Mouse (Mus musculus): ENCODE measurements around the gene Ppp1r37.
"Not testable (repeated sequence)": the region's sequence is repeated elsewhere in the genome, so short reads cannot be mapped to it uniquely, and the experiment has no call there.

Ppp1r37 gene

GRCm38 (mm10) chr7:19562643-19563410, at the start of gene Ppp1r37:
Gene Ppp1r37, minus strand, starts transcription at chr7:19563076.
- DNase-seq (ENCODE audit: low read depth, low spot score), result no peak

GRCm38 (mm10) chr7:19610969-19611368, 48.1 kb upstream of the Ppp1r37 start:
- no peak for DNase-seq (ENCODE audit: low read depth, low spot score)

- no peak for DNase-seq (ENCODE audit: low read depth, low spot score)
These were observed 46.9 kb upstream of the Ppp1r37 start for GRCm38 (mm10) chr7:19609641-19610332.

GRCm38 (mm10) chr7:19607291-19607690, 44.4 kb upstream of the Ppp1r37 start:
- DNase-seq (ENCODE audit: low read depth, low spot score), result no peak

GRCm38 (mm10) chr7:19604606-19605214, 41.8 kb upstream of the Ppp1r37 start:
- not testable (repeated sequence) for DNase-seq (ENCODE audit: low read depth, low spot score)

- peak; percentile 92 for DNase-seq (ENCODE audit: low read depth, low spot score)
These were observed 41.2 kb upstream of the Ppp1r37 start, which contains the start of gene Clasrp for GRCm38 (mm10) chr7:19603849-19604605. Gene Clasrp, minus strand, starts transcription at chr7:19604486.

GRCm38 (mm10) chr7:19603055-19603454, 40.2 kb upstream of the Ppp1r37 start:
- DNase-seq (ENCODE audit: low read depth, low spot score), result no peak

GRCm38 (mm10) chr7:19600562-19600961, 37.7 kb upstream of the Ppp1r37 start:
- DNase-seq (ENCODE audit: low read depth, low spot score), result no peak

GRCm38 (mm10) chr7:19593061-19593730, 30.3 kb upstream of the Ppp1r37 start:
- DNase-seq (ENCODE audit: low read depth, low spot score), result no peak

GRCm38 (mm10) chr7:19589917-19590316, 27.0 kb upstream of the Ppp1r37 start:
- peak; percentile 73 for DNase-seq (ENCODE audit: low read depth, low spot score)

GRCm38 (mm10) chr7:19589207-19589606, 26.3 kb upstream of the Ppp1r37 start:
- DNase-seq (ENCODE audit: low read depth, low spot score), result no peak

GRCm38 (mm10) chr7:19586269-19586668, 23.4 kb upstream of the Ppp1r37 start:
- DNase-seq (ENCODE audit: low read depth, low spot score), result no peak

- DNase-seq (ENCODE audit: low read depth, low spot score), result no peak
These were observed 17.8 kb upstream of the Ppp1r37 start for GRCm38 (mm10) chr7:19580634-19581033.

GRCm38 (mm10) chr7:19579751-19580150, 16.9 kb upstream of the Ppp1r37 start:
- no peak for DNase-seq (ENCODE audit: low read depth, low spot score)

GRCm38 (mm10) chr7:19578436-19578835, 15.6 kb upstream of the Ppp1r37 start:
- DNase-seq (ENCODE audit: low read depth, low spot score), result no peak

- no peak for DNase-seq (ENCODE audit: low read depth, low spot score)
These were observed 15.1 kb upstream of the Ppp1r37 start for GRCm38 (mm10) chr7:19577877-19578414.

GRCm38 (mm10) chr7:19577141-19577852, 14.4 kb upstream of the Ppp1r37 start, which contains the start of the genes Zfp296 and Gemin7:
Gene Zfp296, plus strand, starts transcription at chr7:19577287.
Gene Gemin7, minus strand, starts transcription at chr7:19577595.
- DNase-seq (ENCODE audit: low read depth, low spot score), result no peak

- DNase-seq (ENCODE audit: low read depth, low spot score), result no peak
These were observed 12.7 kb upstream of the Ppp1r37 start for GRCm38 (mm10) chr7:19575559-19575958.

GRCm38 (mm10) chr7:19573776-19574140, 10.9 kb upstream of the Ppp1r37 start:
- DNase-seq (ENCODE audit: low read depth, low spot score), result no peak

Data from skeletal muscle tissue, adult 2 months (tissue).